Mouse (Mus musculus) lung, embryonic 14.5 days (tissue): ENCODE measurements around the gene Itgad. TPM values are rescaled to one million over a fixed set of nuclear protein-coding genes. Genes with fewer than 3 reads are reported as not detected.

Experiments used
- ATAC-seq: fragments of 200-750 bp; cut with Nextera tagmentation; 2 replicates; pipeline ENCODE4 v1.8.0; 2017; ENCODE audit warnings: mild to moderate bottlenecking, moderate TSS enrichment, moderate library complexity; ENCODE audit not compliant: insufficient read depth
- DNase-seq: peaks from one replicate; pipeline ENCODE4 v3.0.0-alpha.2; 2015
- H3K27ac ChIP-seq: fragments of 300-500 bp; sonication (generic); 2 replicates; pipeline ENCODE4 v1.5.1; 2014; ENCODE audit warnings: low read depth, mild to moderate bottlenecking, moderate library complexity
- H3K27me3 ChIP-seq: fragments of 300-500 bp; sonication (generic); 2 replicates; pipeline ENCODE4 v1.6.1; 2014; ENCODE audit warnings: low read length, control low read depth; ENCODE audit not compliant: insufficient read depth
- H3K36me3 ChIP-seq: fragments of 300-500 bp; sonication (generic); 2 replicates; pipeline ENCODE4 v1.6.1; 2014; ENCODE audit warnings: control low read depth; ENCODE audit not compliant: insufficient read depth
- H3K4me1 ChIP-seq: fragments of 300-500 bp; sonication (generic); 2 replicates; pipeline ENCODE4 v1.6.1; 2014; ENCODE audit warnings: antibody characterized with exemption, control low read depth; ENCODE audit not compliant: insufficient read depth
- H3K4me2 ChIP-seq: fragments of 300-500 bp; sonication (generic); 2 replicates; pipeline ENCODE4 v1.6.1; 2014; ENCODE audit warnings: mild to moderate bottlenecking
- H3K4me3 ChIP-seq: fragments of 300-500 bp; sonication (generic); 2 replicates; pipeline ENCODE4 v1.5.1; 2014; ENCODE audit warnings: low read depth, low read length
- H3K9ac ChIP-seq: fragments of 300-500 bp; sonication (generic); 2 replicates; pipeline ENCODE4 v1.6.1; 2014
- H3K9me3 ChIP-seq: fragments of 300-500 bp; sonication (generic); 2 replicates; pipeline ENCODE4 v1.6.1; 2016; ENCODE audit warnings: low read depth, low read length, control low read depth
- CTCF ChIP-seq: IDR thresholded peaks from 2 replicates; pipeline ENCODE4 v1.5.1; 2016; ENCODE audit warnings: antibody characterized with exemption, low read depth
- WGBS: fragments of 180-500 bp; shearing (Covaris S2); extraction: QIAGEN DNeasy Blood & Tissue Kit; methylation state at CpG from one replicate; pipeline ENCODE4 v1.1.7; 2014; 5-methylcytosine and 5-hydroxymethylcytosine counted together
- polyA plus RNA-seq: library from polyadenylated mRNA; unstranded; fragments of >200 nt; fragmentation: Nextera tagmentation; extraction: Ambion mirVana; gene quantifications from 2 replicates; pipeline ENCODE4 v1.2.1, GENCODE M21; 2014

Gene Itgad
- polyA plus RNA-seq = not detected in 2 replicates

- TF ChIP-seq CTCF = no peak
- DNase-seq (no peak), ATAC-seq (no peak)
- Histone ChIP-seq H3K27me3 (no peaks in the 10 kb centered on the region), H3K4me2 (no peak within 1 kb of the TSS), H3K27ac (no peak within 1 kb of the TSS), H3K9me3 (no peaks in the 10 kb centered on the region), H3K4me1 (no peaks in the 10 kb centered on the region), H3K9ac (no peak within 1 kb of the TSS), H3K4me3 (no peak within 1 kb of the TSS), H3K36me3 (no peaks in the 10 kb centered on the region)
- 77% methylated on average over 21 of the region's 21 CpGs for WGBS
These were observed at the start of gene Itgad for GRCm38 (mm10) chr7:128154076-128154475. Gene Itgad (plus strand): TSS chr7:128154376.

GRCm38 (mm10) chr7:128105246-128105645 is 48.9 kb upstream of the Itgad start:
- no peaks in the 10 kb centered on the region for H3K27me3 ChIP-seq
- ATAC-seq (no peak), DNase-seq (no peak)
- no peaks in the 10 kb centered on the region for H3K9me3 ChIP-seq
- 44% methylated on average over 4 of the region's 4 CpGs for WGBS
- H3K4me2 ChIP-seq = no peak overlapping the region
- H3K4me3 ChIP-seq = no peak overlapping the region
- H3K9ac ChIP-seq = no peak overlapping the region
- no peak overlapping the region for H3K27ac ChIP-seq
- TF ChIP-seq CTCF = no peak
- H3K36me3 ChIP-seq = no peaks in the 10 kb centered on the region
- H3K4me1 ChIP-seq = no peaks in the 10 kb centered on the region

- no peak overlapping the region for H3K4me2 ChIP-seq
- no peaks in the 10 kb centered on the region for H3K36me3 ChIP-seq
- no peak for TF ChIP-seq CTCF
- H3K27ac ChIP-seq = no peak overlapping the region
- H3K9me3 ChIP-seq = no peaks in the 10 kb centered on the region
- H3K27me3 ChIP-seq = no peaks in the 10 kb centered on the region
- WGBS = 85% methylated on average over 7 of the region's 7 CpGs
- no peaks in the 10 kb centered on the region for H3K4me1 ChIP-seq
- H3K4me3 ChIP-seq = no peak overlapping the region
- H3K9ac ChIP-seq = no peak overlapping the region
- DNase-seq (no peak), ATAC-seq (no peak)
These were observed 46.7 kb upstream of the Itgad start for GRCm38 (mm10) chr7:128107462-128107861.

- H3K4me1 ChIP-seq = no peaks in the 10 kb centered on the region
- no peak overlapping the region for H3K4me3 ChIP-seq
- ATAC-seq (no peak), DNase-seq (no peak)
- H3K27me3 ChIP-seq = no peaks in the 10 kb centered on the region
- H3K36me3 ChIP-seq = no peaks in the 10 kb centered on the region
- H3K9ac ChIP-seq = no peak overlapping the region
- H3K9me3 ChIP-seq = no peaks in the 10 kb centered on the region
- H3K27ac ChIP-seq = no peak overlapping the region
- no peak for TF ChIP-seq CTCF
- no peak overlapping the region for H3K4me2 ChIP-seq
- WGBS = 45% methylated on average over 2 of the region's 2 CpGs
These were observed 43.9 kb upstream of the Itgad start for GRCm38 (mm10) chr7:128110314-128110713.

GRCm38 (mm10) chr7:128112131-128112530 is 42.0 kb upstream of the Itgad start:
- ATAC-seq = no peak
- no peak for TF ChIP-seq CTCF
- H3K9ac ChIP-seq = no peak overlapping the region
- H3K9me3 ChIP-seq = no peaks in the 10 kb centered on the region
- no peaks in the 10 kb centered on the region for H3K27me3 ChIP-seq
- H3K4me3 ChIP-seq = no peak overlapping the region
- no peak overlapping the region for H3K27ac ChIP-seq
- H3K4me2 ChIP-seq = no peak overlapping the region
- H3K36me3 ChIP-seq = no peaks in the 10 kb centered on the region
- DNase-seq = no peak
- 88% methylated on average over 11 of the region's 11 CpGs for WGBS
- H3K4me1 ChIP-seq = no peaks in the 10 kb centered on the region

- H3K9me3 ChIP-seq = no peaks in the 10 kb centered on the region
- H3K27ac ChIP-seq = no peak overlapping the region
- TF ChIP-seq CTCF = no peak
- DNase-seq (no peak), ATAC-seq (no peak)
- H3K4me3 ChIP-seq = no peak overlapping the region
- H3K27me3 ChIP-seq = no peaks in the 10 kb centered on the region
- H3K36me3 ChIP-seq = no peaks in the 10 kb centered on the region
- 88% methylated on average over 11 of the region's 11 CpGs for WGBS
- no peak overlapping the region for H3K4me2 ChIP-seq
- no peaks in the 10 kb centered on the region for H3K4me1 ChIP-seq
- H3K9ac ChIP-seq = no peak overlapping the region
These were observed 39.6 kb upstream of the Itgad start for GRCm38 (mm10) chr7:128114371-128115105.

GRCm38 (mm10) chr7:128115211-128115958 is 38.8 kb upstream of the Itgad start:
- H3K27me3 ChIP-seq = no peaks in the 10 kb centered on the region
- no peak overlapping the region for H3K4me3 ChIP-seq
- 67% methylated on average over 5 of the region's 5 CpGs for WGBS
- no peak overlapping the region for H3K9ac ChIP-seq
- TF ChIP-seq CTCF = no peak
- ATAC-seq (no peak), DNase-seq (no peak)
- no peaks in the 10 kb centered on the region for H3K36me3 ChIP-seq
- no peak overlapping the region for H3K4me2 ChIP-seq
- no peaks in the 10 kb centered on the region for H3K9me3 ChIP-seq
- H3K27ac ChIP-seq = no peak overlapping the region
- H3K4me1 ChIP-seq = no peaks in the 10 kb centered on the region
